Mouse (Mus musculus): ENCODE results near the gene 9530053A07Rik.
A peak's percentile ranks its signal among the peaks of the same experiment; 100 is the strongest.

The 9530053A07Rik gene

DNA sequence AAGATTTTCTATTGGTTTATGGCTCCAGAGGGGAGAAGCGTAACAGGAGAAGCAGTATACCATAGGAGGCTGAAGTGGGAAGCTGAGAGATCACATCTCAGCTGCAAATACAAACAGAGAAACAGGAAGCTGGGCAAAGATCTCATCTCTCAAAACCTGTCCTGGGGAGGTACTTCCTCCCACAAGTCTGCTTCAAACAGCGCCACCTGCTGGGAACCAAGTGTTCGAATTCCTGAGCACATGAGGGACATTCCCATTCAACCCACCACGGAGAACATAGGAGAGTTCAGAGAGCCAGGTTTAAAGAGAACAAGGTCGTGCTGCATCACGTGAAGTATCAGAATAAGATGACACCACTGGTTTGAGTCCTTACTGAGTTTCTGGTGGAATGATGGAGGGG is 36.1 kb downstream of the 9530053A07Rik start:
- TF ChIP-seq GATA4 (IDR thresholded peaks at IDR 0.05; ENCODE audit: insufficient replicate concordance, low read length), result no peak

DNA sequence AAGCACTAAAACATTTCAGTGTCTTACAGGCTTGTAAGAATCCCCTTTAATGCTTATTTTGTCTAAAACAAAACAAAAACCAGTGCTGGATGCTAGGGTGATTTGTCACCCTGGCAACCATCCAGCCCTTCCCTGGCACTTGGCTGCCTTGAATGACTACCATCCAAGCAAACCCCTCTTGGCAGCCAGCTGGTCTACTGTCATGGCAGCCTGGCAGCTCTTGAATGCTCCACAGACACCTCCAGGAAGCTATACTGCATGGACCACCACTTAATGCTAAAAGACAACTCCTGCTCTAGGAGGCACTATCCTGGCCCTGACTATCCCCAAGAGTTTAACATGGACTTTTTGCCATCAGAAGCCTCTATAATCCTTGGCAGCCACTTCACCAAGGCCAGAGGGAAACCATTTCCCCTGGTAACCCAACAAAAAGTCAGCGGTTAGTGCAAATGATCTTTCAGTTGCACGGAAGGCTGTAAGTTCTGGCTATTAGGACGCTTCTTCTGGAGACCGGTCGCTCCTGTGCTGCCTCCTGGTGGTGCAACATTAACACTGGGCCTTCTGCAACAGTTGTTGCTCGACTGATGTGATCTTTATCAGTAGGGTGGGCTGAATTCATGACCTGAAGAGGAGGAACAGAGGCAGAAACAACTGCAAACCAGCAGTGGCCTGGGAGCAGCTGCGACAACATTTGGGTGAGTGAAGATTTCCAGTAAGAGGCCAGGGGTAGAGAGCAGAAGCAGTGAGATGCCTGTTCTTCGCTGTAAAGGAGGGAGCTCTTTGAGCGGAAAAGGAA is 39.3 kb downstream of the 9530053A07Rik start:
- TF ChIP-seq GATA4 (IDR thresholded peaks at IDR 0.05; ENCODE audit: insufficient replicate concordance, low read length), result peak; percentile 85

DNA sequence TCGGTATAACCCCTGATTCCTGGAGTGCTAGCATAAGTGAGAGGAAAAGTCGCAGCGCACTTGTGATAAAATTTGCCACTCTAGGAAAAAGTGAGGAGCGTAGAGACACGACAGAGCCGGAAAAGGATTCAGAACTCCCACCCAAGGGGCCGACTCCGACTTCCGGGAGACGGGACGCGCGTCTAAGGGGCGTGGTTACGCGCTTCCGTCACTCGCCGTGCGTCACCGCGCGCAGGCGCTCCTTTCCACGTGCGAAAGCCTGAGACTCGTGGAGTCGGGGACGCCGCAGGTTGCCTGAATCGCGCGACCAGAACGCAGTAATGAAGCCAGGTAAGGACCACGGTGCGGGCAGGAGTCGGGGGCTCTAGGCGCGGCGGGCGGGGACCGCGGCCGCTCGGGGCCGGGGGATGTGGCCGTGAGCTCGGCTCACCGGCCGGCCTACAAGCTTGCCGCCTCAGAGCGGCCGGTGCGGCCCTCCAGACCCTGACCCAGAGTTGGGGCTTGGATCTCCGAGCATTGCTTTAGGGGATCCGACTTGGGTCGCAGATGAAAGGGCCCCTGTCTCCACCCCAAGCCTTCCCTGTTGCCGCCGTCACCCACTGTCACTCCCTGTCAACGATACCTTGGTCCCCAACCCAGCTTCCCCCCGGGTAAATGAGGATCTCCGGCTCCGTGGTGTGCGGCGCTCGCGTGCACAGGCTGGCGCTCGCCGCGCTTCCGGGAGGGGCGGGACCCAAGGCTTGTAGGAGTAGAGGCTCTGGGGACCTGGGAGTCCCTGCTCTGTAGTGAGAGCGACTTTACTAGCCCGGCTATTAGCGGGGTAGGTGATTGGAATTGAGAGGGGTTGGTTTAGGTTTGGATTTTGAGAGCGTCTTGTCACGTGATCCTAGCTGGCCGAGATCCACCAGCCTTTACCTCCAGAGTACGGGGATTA is 40.5 kb downstream of the 9530053A07Rik start, which contains the start of gene Fbl:
Fbl (plus strand) TSS at position 222 of the 934 bp plus-strand sequence.
- no peak; the same call in 1 of the 2 replicates for TF ChIP-seq GATA4 (IDR thresholded peaks at IDR 0.05; ENCODE audit: insufficient replicate concordance, low read length)

DNA sequence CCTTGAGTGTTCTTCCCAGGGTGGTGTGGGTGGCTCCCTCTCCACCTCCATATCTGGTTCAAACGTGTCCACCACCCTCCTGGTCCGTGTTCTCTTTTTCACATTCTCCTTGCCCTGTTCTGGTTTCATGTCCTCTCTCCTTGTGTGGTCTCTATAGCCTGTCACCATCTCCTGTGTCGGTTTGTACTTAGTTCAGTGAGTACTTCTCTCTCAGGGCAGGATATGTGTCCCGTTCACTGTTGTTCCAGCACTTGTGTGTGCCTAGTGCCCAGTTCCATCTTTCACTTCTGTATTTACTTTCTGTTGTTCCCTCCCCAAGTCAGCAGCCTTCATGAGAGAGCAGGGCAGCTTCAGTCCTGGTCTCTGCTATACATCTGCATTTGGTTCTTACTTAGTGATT is 46.1 kb downstream of the 9530053A07Rik start:
- no peak for TF ChIP-seq GATA4 (IDR thresholded peaks at IDR 0.05; ENCODE audit: insufficient replicate concordance, low read length)

DNA sequence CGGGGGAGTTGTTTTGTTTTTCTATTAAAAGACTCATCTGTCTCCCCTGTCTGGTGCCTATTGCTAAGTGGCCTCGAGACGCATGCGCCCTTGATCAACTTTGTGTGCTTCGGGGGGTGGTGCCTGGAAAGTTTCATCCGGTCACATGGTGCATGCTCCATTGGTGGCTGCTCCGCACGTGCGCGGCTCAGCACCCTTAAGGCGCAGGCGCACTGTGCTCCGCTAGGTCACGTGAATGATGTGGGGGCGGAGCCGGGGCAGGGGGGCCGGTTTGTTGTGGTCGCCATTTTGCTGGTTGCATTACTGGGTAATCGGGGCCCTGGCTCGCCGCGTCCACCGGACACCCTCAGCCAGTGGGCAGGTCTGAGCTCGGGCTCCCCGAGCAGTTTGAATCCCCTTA is 50.0 kb downstream of the 9530053A07Rik start, which contains the start of gene Dyrk1b:
Dyrk1b (plus strand) TSS at position 242 of the 400 bp plus-strand sequence.
- TF ChIP-seq GATA4 (IDR thresholded peaks at IDR 0.05; ENCODE audit: insufficient replicate concordance, low read length), result no peak

DNA sequence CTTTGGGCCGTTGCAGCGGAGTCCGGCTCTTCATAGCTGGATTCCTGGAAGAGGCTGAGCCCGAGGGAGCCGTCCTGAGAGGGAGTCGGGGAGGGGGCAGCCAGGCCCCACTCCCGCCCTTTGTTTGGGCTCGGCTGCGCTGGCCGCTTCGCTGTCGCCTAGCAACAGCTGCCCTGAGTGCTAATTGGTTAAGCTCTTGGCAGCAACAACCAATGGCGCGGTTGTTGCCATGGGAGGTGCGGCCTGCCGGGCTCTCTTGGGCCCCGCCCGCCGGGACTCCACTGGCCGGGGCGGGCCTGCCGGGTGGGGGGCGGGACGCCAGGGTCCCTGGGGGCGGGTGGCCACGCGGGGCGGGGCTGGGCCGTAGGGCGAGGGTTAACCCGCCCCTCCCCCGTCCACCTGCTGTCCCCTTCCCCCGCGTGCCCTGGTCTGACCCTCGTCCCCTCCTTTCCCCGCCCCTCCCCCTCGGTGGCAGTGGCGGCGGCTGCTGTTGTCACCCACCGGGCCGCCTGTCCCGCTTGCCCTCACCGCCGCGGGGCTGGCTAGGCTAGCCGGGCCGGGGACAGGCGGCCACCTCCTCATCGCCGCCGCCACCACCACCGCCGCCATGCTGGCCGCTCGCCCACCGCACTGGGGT is 50.6 kb downstream of the 9530053A07Rik start:
- TF ChIP-seq GATA4 (IDR thresholded peaks at IDR 0.05; ENCODE audit: insufficient replicate concordance, low read length), result no peak

DNA sequence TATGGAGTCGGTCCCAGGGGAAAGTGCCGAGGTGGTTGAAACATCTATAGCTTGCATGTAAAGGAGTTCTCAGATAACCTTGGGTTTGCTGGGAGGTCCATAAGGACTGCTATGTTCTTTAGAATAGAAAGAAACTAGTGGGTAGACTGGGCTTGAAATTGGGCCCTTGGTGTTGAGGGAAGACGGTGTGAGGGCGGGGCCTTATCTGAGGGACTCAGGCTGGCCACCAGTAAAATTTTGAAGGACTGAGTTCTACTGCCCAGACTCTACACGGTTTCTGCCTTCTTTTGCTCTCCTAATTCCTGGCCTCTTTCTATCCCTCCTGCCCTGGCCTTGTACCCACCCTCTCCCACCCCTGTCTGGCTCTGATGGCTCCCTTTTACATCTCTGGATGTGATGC is 51.6 kb downstream of the 9530053A07Rik start:
- TF ChIP-seq GATA4 (IDR thresholded peaks at IDR 0.05; ENCODE audit: insufficient replicate concordance, low read length), result no peak

DNA sequence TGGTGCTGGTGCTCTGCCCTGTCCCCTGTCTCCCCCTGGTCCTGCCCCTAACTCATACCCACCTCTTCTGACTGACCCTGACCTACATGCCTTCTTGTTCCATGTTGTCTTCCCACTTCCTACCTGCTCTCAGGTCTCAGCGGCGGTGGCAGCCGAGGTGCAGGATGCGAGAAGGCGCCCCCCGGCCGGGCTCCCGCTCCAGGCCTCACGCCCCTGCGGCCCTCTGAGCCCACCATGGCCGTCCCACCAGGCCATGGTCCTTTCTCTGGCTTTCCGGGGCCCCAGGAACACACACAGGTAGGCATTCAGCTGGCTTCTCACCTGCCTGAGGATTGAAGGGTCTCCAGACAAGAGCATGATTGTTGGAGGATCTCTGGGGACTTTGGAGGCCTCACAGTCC is 52.1 kb downstream of the 9530053A07Rik start:
- TF ChIP-seq GATA4 (IDR thresholded peaks at IDR 0.05; ENCODE audit: insufficient replicate concordance, low read length), result no peak

DNA sequence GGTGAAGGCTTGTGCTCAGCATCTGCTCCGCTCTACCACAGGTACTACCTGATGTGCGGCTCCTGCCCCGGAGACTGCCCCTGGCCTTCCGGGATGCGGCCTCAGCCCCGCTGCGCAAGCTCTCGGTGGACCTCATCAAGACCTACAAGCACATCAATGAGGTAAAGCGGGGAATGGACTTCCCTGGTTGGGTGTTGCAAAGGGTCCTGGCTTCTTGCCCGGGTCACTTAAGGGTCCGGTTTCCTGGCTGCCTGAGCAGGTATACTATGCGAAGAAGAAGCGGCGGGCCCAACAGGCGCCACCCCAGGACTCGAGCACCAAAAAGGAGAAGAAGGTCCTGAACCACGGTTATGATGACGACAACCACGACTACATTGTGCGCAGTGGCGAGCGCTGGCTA is 53.1 kb downstream of the 9530053A07Rik start:
- no peak for TF ChIP-seq GATA4 (IDR thresholded peaks at IDR 0.05; ENCODE audit: insufficient replicate concordance, low read length)

DNA sequence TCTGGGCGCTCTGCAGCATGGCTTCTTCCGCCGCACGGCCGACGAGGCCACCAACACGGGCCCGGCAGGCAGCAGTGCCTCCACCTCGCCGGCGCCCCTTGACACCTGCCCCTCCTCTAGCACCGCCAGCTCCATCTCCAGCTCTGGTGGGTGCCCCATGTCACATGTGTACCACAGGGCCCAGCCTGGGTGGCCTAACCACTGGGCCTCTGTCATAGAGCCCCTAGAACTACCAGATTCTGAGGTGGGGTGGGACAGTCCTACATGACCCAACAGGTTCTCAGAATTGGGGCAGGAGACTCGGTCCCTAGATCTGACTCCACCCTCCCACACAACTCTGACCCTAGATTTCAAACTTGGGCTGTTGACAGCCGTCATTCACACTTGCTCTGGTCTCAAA is 56.6 kb downstream of the 9530053A07Rik start:
- TF ChIP-seq GATA4 (IDR thresholded peaks at IDR 0.05; ENCODE audit: insufficient replicate concordance, low read length), result no peak

DNA sequence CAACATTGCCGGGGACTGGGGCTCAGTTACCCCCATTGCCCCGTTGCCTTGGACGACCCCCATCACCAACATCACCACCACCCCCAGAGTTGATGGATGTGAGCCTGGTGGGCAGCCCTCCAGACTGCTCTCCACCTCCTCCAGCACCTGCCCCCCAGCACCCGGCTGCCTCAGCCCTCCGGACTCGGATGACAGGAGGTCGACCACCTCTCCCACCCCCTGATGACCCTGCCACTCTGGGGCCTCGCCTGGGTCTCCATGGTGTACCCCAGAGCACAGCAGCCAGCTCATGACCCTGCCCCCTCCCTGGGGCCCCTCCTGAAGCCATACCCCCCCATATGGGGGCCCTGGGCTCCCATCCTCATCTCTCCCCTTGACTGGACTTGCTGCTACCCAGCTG is 57.4 kb downstream of the 9530053A07Rik start:
- TF ChIP-seq GATA4 (IDR thresholded peaks at IDR 0.05; ENCODE audit: insufficient replicate concordance, low read length), result no peak

DNA sequence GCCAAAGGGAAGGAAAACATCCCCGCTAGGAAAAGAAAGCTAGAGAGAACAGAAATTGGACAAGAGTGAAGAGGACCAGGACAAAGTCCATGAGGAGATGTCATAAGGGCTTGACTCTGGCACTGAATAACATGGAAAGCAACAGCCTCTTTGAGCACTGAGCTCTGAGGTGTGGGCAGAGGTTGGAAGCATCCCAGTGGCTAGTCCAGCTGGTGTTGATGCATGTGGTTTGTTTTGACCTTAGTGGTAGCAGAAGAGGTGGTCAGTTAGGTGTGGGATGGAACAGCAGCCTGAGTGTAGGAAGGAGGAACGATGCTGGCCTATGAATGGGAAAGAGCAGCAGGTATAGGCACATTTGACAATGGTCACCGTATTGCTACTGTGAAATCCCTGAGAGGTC is 62.2 kb downstream of the 9530053A07Rik start:
- TF ChIP-seq GATA4 (IDR thresholded peaks at IDR 0.05; ENCODE audit: insufficient replicate concordance, low read length), result no peak

DNA sequence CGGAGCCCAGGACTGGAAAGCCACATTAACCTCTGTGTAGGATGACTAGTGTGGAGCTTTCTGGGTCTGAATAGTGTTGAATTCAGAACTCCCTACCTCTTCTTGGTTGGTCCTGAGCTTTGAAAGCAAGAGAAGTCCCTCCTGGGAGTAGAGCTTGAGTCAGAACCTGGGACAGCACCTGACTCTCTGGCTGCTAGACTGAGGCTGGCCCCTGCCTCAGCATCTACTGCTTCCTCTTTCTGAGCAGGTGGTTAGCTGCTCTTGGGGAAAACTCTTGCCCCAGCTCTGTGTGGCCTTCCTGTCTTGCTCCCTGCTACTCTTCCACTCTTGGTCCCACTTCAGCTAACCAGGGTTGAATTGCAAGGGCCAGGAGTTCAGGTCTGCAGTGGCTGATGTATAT is 62.6 kb downstream of the 9530053A07Rik start:
- TF ChIP-seq GATA4 (IDR thresholded peaks at IDR 0.05; ENCODE audit: insufficient replicate concordance, low read length), result no peak

DNA sequence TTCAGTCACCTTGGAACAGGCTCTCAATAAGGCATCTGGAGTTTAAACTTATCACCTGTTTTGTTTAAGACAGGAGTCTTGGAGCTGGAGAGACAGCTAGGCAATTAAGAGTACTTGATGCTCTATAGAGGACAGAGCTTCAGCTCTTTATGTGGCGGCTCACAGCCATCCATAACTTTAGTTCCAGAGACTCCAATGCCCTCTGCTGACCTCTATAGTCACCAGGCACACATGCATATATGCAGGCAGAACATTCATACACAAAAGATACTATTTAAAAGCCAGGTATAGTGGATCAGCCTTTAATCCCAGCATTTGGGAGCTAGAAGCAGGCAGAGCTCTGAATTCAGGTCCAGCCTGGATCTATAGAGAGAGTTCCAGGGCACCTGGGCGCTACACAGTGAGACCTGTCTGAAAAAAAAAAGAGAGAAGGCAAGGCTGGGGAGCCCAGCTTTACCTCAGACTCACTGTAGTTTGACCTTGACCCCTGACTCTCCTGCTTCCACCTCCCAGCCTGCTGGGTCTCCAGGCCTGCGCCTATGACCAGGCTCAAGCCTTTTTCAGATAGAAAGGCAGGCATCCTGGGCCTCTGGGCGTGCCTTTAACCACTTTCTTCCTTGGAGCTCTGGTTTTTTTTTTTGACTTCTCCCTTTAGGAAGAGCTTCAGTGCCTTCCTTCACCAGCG is 66.3 kb downstream of the 9530053A07Rik start:
- TF ChIP-seq GATA4 (IDR thresholded peaks at IDR 0.05; ENCODE audit: insufficient replicate concordance, low read length), result no peak

DNA sequence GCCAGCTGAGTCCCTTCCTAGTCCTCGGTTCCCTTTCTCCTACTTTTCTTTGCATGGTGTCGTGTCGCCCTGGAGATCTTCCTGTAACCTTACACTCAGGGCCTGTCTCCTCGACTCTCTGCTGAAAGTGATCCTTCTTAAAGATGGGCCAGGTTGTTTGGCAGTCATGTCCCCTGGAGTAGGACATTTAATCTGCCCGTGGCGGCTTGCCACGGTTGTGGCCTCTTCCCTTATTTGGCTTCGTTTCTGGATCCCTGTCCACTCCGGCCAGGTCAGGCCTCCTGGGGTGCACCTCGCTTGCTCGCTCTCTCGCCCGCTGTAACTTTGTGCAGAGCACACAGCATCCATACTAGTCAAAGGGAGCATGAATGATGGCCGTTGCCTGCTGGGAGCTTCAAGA is 67.3 kb downstream of the 9530053A07Rik start:
- no peak for TF ChIP-seq GATA4 (IDR thresholded peaks at IDR 0.05; ENCODE audit: insufficient replicate concordance, low read length)
